Mouse (Mus musculus) adrenal gland, adult 2 months (tissue): Measurements from ENCODE around the gene Mfsd12. TPM values are rescaled to one million over a fixed set of nuclear protein-coding genes. Genes with fewer than 3 reads are reported as not detected.

ENCODE experiments used
- microRNA-seq, 2 experiments: library from miRNA; unstranded; fragments of <30 nt; microRNA quantifications; one replicate each; pipeline ENCODE4 v1.2.0; 2021
- polyA plus RNA-seq: library from polyadenylated mRNA; depleted of rRNA; stranded (reverse); fragments of >200 nt; gene quantifications from 2 replicates; pipeline ENCODE4 v1.2.3, GENCODE M21; 2012; rRNA removed
- total RNA-seq, 2 experiments: library from RNA; stranded (reverse); gene quantifications; 2 replicates each; pipeline ENCODE4 v1.2.3; 2021

Gene Mfsd12
- total and polyA plus RNA-seq, 3 experiments = 15.3 to 69.3 (median 16.5) TPM

Small RNAs within 50 kb of the gene (microRNA-seq; reads per million reads assigned to microRNA genes)
- 0.22 to 0.41 reads per million in 2 experiments for gene Mir6913

Other genes starting within 250 kb of the Mfsd12 start
Only the 30 nearest of the 33 such genes appear.
- 10 to 100 TPM; 27.3 to 29.8 TPM for gene Pias4, start 189.6 kb upstream of the Mfsd12 start, total RNA-seq
- gene Pias4, start 189.6 kb upstream of the Mfsd12 start, polyA plus RNA-seq = 41.4 and 48.6 TPM in 2 replicates
- 1,000 to 10,000 TPM; 1,393 to 1,508 TPM for gene Eef2, start 180.9 kb upstream of the Mfsd12 start, total RNA-seq
- gene Eef2, start 180.9 kb upstream of the Mfsd12 start, polyA plus RNA-seq = 1,342 and 1,424 TPM in 2 replicates
- gene Dapk3, start 174.5 kb upstream of the Mfsd12 start, total RNA-seq = 10 to 100 TPM; 74.6 to 76.7 TPM
- gene Dapk3, start 174.5 kb upstream of the Mfsd12 start, polyA plus RNA-seq = 100 and 127 TPM in 2 replicates
- not detected for gene 4930442H23Rik, start 173.6 kb upstream of the Mfsd12 start, total RNA-seq
- gene 4930442H23Rik, start 173.6 kb upstream of the Mfsd12 start, polyA plus RNA-seq = 0.12 TPM in 1 of 2 replicates, not detected in the other
- not detected for gene Nmrk2, start 155.4 kb upstream of the Mfsd12 start, total RNA-seq
- gene Nmrk2, start 155.4 kb upstream of the Mfsd12 start, polyA plus RNA-seq = not detected in 2 replicates
- 1 to 10 TPM; 2.4 to 3.8 TPM for gene Atcay, start 126.7 kb upstream of the Mfsd12 start, total RNA-seq
- gene Atcay, start 126.7 kb upstream of the Mfsd12 start, polyA plus RNA-seq = 1.4 and 1.6 TPM in 2 replicates
- gene Zfr2, start 124.3 kb upstream of the Mfsd12 start, total RNA-seq = 10 to 100 TPM; 12.6 to 14.1 TPM
- 38.7 and 47.5 TPM in 2 replicates for gene Zfr2, start 124.3 kb upstream of the Mfsd12 start, polyA plus RNA-seq
- gene Matk, start 104.6 kb upstream of the Mfsd12 start, total RNA-seq = under 1 TPM; 0.69 to 0.73 TPM
- gene Matk, start 104.6 kb upstream of the Mfsd12 start, polyA plus RNA-seq = 0.86 and 1.0 TPM in 2 replicates
- gene Mrpl54, start 90.6 kb upstream of the Mfsd12 start, total RNA-seq = 100 to 1,000 TPM; 123 to 131 TPM
- gene Mrpl54, start 90.6 kb upstream of the Mfsd12 start, polyA plus RNA-seq = 193 and 221 TPM in 2 replicates
- gene Apba3, start 90.5 kb upstream of the Mfsd12 start, total RNA-seq = 100 to 1,000 TPM in 1 of 2 experiments, 10 to 100 TPM in 1; 83.5 to 121 TPM
- gene Apba3, start 90.5 kb upstream of the Mfsd12 start, polyA plus RNA-seq = 165 and 188 TPM in 2 replicates
- gene Tjp3, start 65.9 kb upstream of the Mfsd12 start, total RNA-seq = under 1 TPM; 0.41 to 0.92 TPM
- gene Tjp3, start 65.9 kb upstream of the Mfsd12 start, polyA plus RNA-seq = 0.52 and 0.72 TPM in 2 replicates
- 10 to 100 TPM; 34.3 to 44.6 TPM for gene Pip5k1c, start 64.5 kb upstream of the Mfsd12 start, total RNA-seq
- gene Pip5k1c, start 64.5 kb upstream of the Mfsd12 start, polyA plus RNA-seq = 71.0 and 72.8 TPM in 2 replicates
- gene Cactin, start 36.4 kb upstream of the Mfsd12 start, total RNA-seq = 10 to 100 TPM; 32.6 to 40.3 TPM
- gene Cactin, start 36.4 kb upstream of the Mfsd12 start, polyA plus RNA-seq = 35.5 and 37.4 TPM in 2 replicates
- 10 to 100 TPM; 33.2 to 45.4 TPM for gene Tbxa2r, start 28.8 kb upstream of the Mfsd12 start, total RNA-seq
- 137 and 154 TPM in 2 replicates for gene Tbxa2r, start 28.8 kb upstream of the Mfsd12 start, polyA plus RNA-seq
- gene Gipc3, start 14.2 kb upstream of the Mfsd12 start, total RNA-seq = 10 to 100 TPM in 1 of 2 experiments, 1 to 10 TPM in 1; 2.9 to 10.3 TPM
- gene Gipc3, start 14.2 kb upstream of the Mfsd12 start, polyA plus RNA-seq = 2.8 and 3.2 TPM in 2 replicates
- gene Hmg20b, start 7.0 kb upstream of the Mfsd12 start, total RNA-seq = 10 to 100 TPM; 81.6 to 89.9 TPM
- gene Hmg20b, start 7.0 kb upstream of the Mfsd12 start, polyA plus RNA-seq = 272 and 280 TPM in 2 replicates
- gene 4930404N11Rik, start 8.3 kb downstream of the Mfsd12 start, total RNA-seq = 1 to 10 TPM; 1.2 to 3.6 TPM
- 9.7 and 12.4 TPM in 2 replicates for gene 4930404N11Rik, start 8.3 kb downstream of the Mfsd12 start, polyA plus RNA-seq
- 10 to 100 TPM; 40.7 to 45.0 TPM for gene Fzr1, start 21.0 kb downstream of the Mfsd12 start, total RNA-seq
- 95.6 and 103 TPM in 2 replicates for gene Fzr1, start 21.0 kb downstream of the Mfsd12 start, polyA plus RNA-seq
- 10 to 100 TPM; 39.6 to 54.3 TPM for gene Dohh, start 26.9 kb downstream of the Mfsd12 start, total RNA-seq
- gene Dohh, start 26.9 kb downstream of the Mfsd12 start, polyA plus RNA-seq = 125 and 132 TPM in 2 replicates
- 1 to 10 TPM; 1.8 to 2.5 TPM for gene Gm48551, start 27.0 kb downstream of the Mfsd12 start, total RNA-seq
- gene Gm48551, start 27.0 kb downstream of the Mfsd12 start, polyA plus RNA-seq = 2.9 and 6.7 TPM in 2 replicates
- gene Gm48552, start 31.5 kb downstream of the Mfsd12 start, total RNA-seq = 1 to 10 TPM in 1 of 2 experiments, not detected in 1; 1.4 TPM
- gene Gm48552, start 31.5 kb downstream of the Mfsd12 start, polyA plus RNA-seq = 2.5 and 4.4 TPM in 2 replicates
- gene Smim24, start 35.6 kb downstream of the Mfsd12 start, total RNA-seq = 1 to 10 TPM; 1.4 to 1.6 TPM
- gene Smim24, start 35.6 kb downstream of the Mfsd12 start, polyA plus RNA-seq = 4.5 and 5.4 TPM in 2 replicates
- gene Nfic, start 98.1 kb downstream of the Mfsd12 start, total RNA-seq = 100 to 1,000 TPM in 1 of 2 experiments, 10 to 100 TPM in 1; 80.8 to 126 TPM
- 142 and 171 TPM in 2 replicates for gene Nfic, start 98.1 kb downstream of the Mfsd12 start, polyA plus RNA-seq
- gene Celf5, start 125.2 kb downstream of the Mfsd12 start, total RNA-seq = under 1 TPM; 0.55 to 0.78 TPM
- gene Celf5, start 125.2 kb downstream of the Mfsd12 start, polyA plus RNA-seq = 1.4 and 2.2 TPM in 2 replicates
- gene Ncln, start 138.9 kb downstream of the Mfsd12 start, total RNA-seq = 100 to 1,000 TPM; 111 to 123 TPM
- 562 and 856 TPM in 2 replicates for gene Ncln, start 138.9 kb downstream of the Mfsd12 start, polyA plus RNA-seq
- 1 to 10 TPM in 1 of 2 experiments, under 1 TPM in 1; 0.98 to 1.6 TPM for gene S1pr4, start 142.6 kb downstream of the Mfsd12 start, total RNA-seq
- gene S1pr4, start 142.6 kb downstream of the Mfsd12 start, polyA plus RNA-seq = 3.5 and 3.6 TPM in 2 replicates
- 1 to 10 TPM; 1.1 to 2.2 TPM for gene Gna15, start 166.7 kb downstream of the Mfsd12 start, total RNA-seq
- gene Gna15, start 166.7 kb downstream of the Mfsd12 start, polyA plus RNA-seq = 1.4 and 1.9 TPM in 2 replicates
- 10 to 100 TPM; 76.6 to 86.0 TPM for gene Gna11, start 187.7 kb downstream of the Mfsd12 start, total RNA-seq
- 122 and 124 TPM in 2 replicates for gene Gna11, start 187.7 kb downstream of the Mfsd12 start, polyA plus RNA-seq
- gene Aes, start 202.0 kb downstream of the Mfsd12 start, total RNA-seq = 1,000 to 10,000 TPM; 1,028 to 1,195 TPM
- 3,784 and 4,442 TPM in 2 replicates for gene Aes, start 202.0 kb downstream of the Mfsd12 start, polyA plus RNA-seq
- gene Tle2, start 217.1 kb downstream of the Mfsd12 start, total RNA-seq = 10 to 100 TPM; 50.4 to 51.0 TPM
- gene Tle2, start 217.1 kb downstream of the Mfsd12 start, polyA plus RNA-seq = 417 and 691 TPM in 2 replicates